ENCODE assay signal across 26 mouse cellular contexts in genomic region chr13:60504196-60504595, GRCm38 (mm10).
DNase-seq lines count a peak whose midpoint lies in the region; ATAC-seq and TF ChIP-seq lines count a peak whose summit lies in the region.
"Had no signal": no experiment of that assay in that cellular context is flagged by ENCODE, and none has a peak within 500 bp of the region (broad histone marks: within the 10 kb centered on the region; RNA-seq: fewer than 3 reads in every experiment).

No protein-coding gene starts in this region.

- H3K36me3 ChIP-seq in forebrain, embryonic 15.5 days: no peaks in the 10 kb centered on the region
- no peaks in the 10 kb centered on the region for H3K36me3 ChIP-seq in forebrain, embryonic 11.5 days (ENCODE audit: control insufficient read depth, insufficient read depth, low read length)
- no peaks in the 10 kb centered on the region for H3K36me3 ChIP-seq in lung, embryonic 14.5 days (ENCODE audit: insufficient read depth)
- H3K36me3 ChIP-seq: embryonic facial prominence, embryonic 12.5 days; embryonic facial prominence, embryonic 15.5 days; heart, embryonic 12.5 days; heart, embryonic 15.5 days; hindbrain, embryonic 10.5 days had no signal

- no peak overlapping the region for H3K4me3 ChIP-seq in forebrain, embryonic 15.5 days
- no peak overlapping the region for H3K4me3 ChIP-seq in forebrain, embryonic 11.5 days (ENCODE audit: low read depth, low read length)
- no peak overlapping the region for H3K4me3 ChIP-seq in lung, embryonic 14.5 days (ENCODE audit: low read depth, low read length)
- H3K4me3 ChIP-seq in lung, adult 2 months (replicated peaks; ENCODE audit: extremely low read depth, low read depth, low read length): no peak overlapping the region
- H3K4me3 ChIP-seq: embryonic facial prominence, embryonic 12.5 days; embryonic facial prominence, embryonic 15.5 days; forebrain, embryonic 13.5 days; heart, embryonic 12.5 days; heart, embryonic 15.5 days; hindbrain, embryonic 10.5 days had no signal

- TF ChIP-seq CTCF in lung, embryonic 14.5 days (IDR thresholded peaks at IDR 0.05; ENCODE audit: low read depth): no peak
- TF ChIP-seq CTCF in lung, adult 2 months (IDR thresholded peaks at IDR 0.05; ENCODE audit: insufficient read depth, low read length): no peak
- no peak for TF ChIP-seq CTCF in brain, embryonic 14.5 days (IDR thresholded peaks at IDR 0.05; ENCODE audit: borderline replicate concordance, extremely low read depth, insufficient read depth, insufficient read length)

- H3K27ac ChIP-seq in forebrain, embryonic 15.5 days (replicated peaks): no peak overlapping the region
- no peak overlapping the region for H3K27ac ChIP-seq in forebrain, embryonic 11.5 days (ENCODE audit: low read depth, low read length)
- H3K27ac ChIP-seq in lung, embryonic 14.5 days (ENCODE audit: low read depth): no peak overlapping the region
- H3K27ac ChIP-seq: embryonic facial prominence, embryonic 12.5 days; embryonic facial prominence, embryonic 15.5 days; forebrain, embryonic 13.5 days; heart, embryonic 15.5 days; hindbrain, embryonic 10.5 days; hindbrain, embryonic 14.5 days; hindbrain, postnatal 0 days had no signal

- no peaks in the 10 kb centered on the region for H3K27me3 ChIP-seq in forebrain, embryonic 15.5 days
- H3K27me3 ChIP-seq in forebrain, embryonic 11.5 days (ENCODE audit: control insufficient read depth, insufficient read depth, low read length): no peaks in the 10 kb centered on the region
- no peaks in the 10 kb centered on the region for H3K27me3 ChIP-seq in lung, embryonic 14.5 days (ENCODE audit: insufficient read depth, low read length)
- H3K27me3 ChIP-seq: embryonic facial prominence, embryonic 12.5 days; embryonic facial prominence, embryonic 15.5 days; forebrain, embryonic 13.5 days; heart, embryonic 12.5 days; heart, embryonic 15.5 days had no signal

- ATAC-seq in forebrain, embryonic 15.5 days (replicated peaks): 0 out of 2 replicates have a peak, but pooled peaks have one; percentile 35
- ATAC-seq in forebrain, embryonic 11.5 days (replicated peaks; ENCODE audit: low FRiP score): no peak
- ATAC-seq in lung, embryonic 14.5 days (ENCODE audit: insufficient read depth): peak; percentile 64; the same call in 1 of the 2 replicates
- ATAC-seq: activated CD4-positive, CD25-positive, alpha-beta regulatory T cell, adult 4 months; forebrain, embryonic 13.5 days; hindbrain, postnatal 0 days; inflammation-experienced regulatory T-cells, adult 6 months had no signal

- intact Hi-C loops in gastrocnemius, postnatal 36 days (cut with DNase I): no loop called here

- no peaks in the 10 kb centered on the region for H3K4me1 ChIP-seq in forebrain, embryonic 15.5 days
- H3K4me1 ChIP-seq in forebrain, embryonic 11.5 days (replicated peaks; ENCODE audit: control insufficient read depth, insufficient read depth, low read length): no peaks in the 10 kb centered on the region
- H3K4me1 ChIP-seq in lung, embryonic 14.5 days (ENCODE audit: insufficient read depth): no peaks in the 10 kb centered on the region
- H3K4me1 ChIP-seq in lung, adult 2 months (ENCODE audit: control insufficient read depth, insufficient read depth, low read length): peaks cover 5% of the 10 kb centered on the region
- H3K4me1 ChIP-seq: embryonic facial prominence, embryonic 15.5 days; forebrain, embryonic 13.5 days; heart, embryonic 12.5 days; heart, embryonic 15.5 days; hindbrain, embryonic 10.5 days had no signal

- H3K4me2 ChIP-seq in forebrain, embryonic 15.5 days (replicated peaks): no peak overlapping the region
- H3K4me2 ChIP-seq in forebrain, embryonic 11.5 days (ENCODE audit: low read depth, low read length, severe bottlenecking): no peak overlapping the region
- H3K4me2 ChIP-seq in lung, embryonic 14.5 days: no peak overlapping the region
- H3K4me2 ChIP-seq: embryonic facial prominence, embryonic 12.5 days; embryonic facial prominence, embryonic 15.5 days; forebrain, embryonic 13.5 days; heart, embryonic 12.5 days; heart, embryonic 15.5 days; hindbrain, embryonic 14.5 days had no signal

- no peak for DNase-seq in forebrain, embryonic 11.5 days (ENCODE audit: low spot score)
- peak; percentile 53 for DNase-seq in lung, embryonic 14.5 days
- no peak for DNase-seq in lung, adult 2 months
- peak; percentile 17 for DNase-seq in brain, embryonic 14.5 days (ENCODE audit: low read depth)
- peak; percentile 28 for DNase-seq in lung, postnatal 25 days (ENCODE audit: low spot score)
- DNase-seq in layer of hippocampus, postnatal 14 days (ENCODE audit: low spot score in 2 of 2): no peak
- no peak for DNase-seq in gastrocnemius, postnatal 36 days
- DNase-seq: adrenal gland, adult 8-10 months; adrenal gland, postnatal 25 days; cerebellum, adult 18-20 months; cerebellum, adult 9-10 months; cerebellum, postnatal 14 days; gastrocnemius, postnatal 25 days; heart, postnatal 10 days; heart, postnatal 36 days had no signal

- TF ChIP-seq POLR2A in lung, adult 2 months (IDR thresholded peaks at IDR 0.05; ENCODE audit: borderline replicate concordance, extremely low read depth, low read depth, low read length): no peak
- no peak for TF ChIP-seq POLR2A in brain, embryonic 14.5 days (IDR thresholded peaks at IDR 0.05; ENCODE audit: borderline replicate concordance, extremely low read depth, insufficient read depth, insufficient read length, poor library complexity, severe bottlenecking)

- no peaks in the 10 kb centered on the region for H3K9me3 ChIP-seq in forebrain, embryonic 15.5 days
- no peaks in the 10 kb centered on the region for H3K9me3 ChIP-seq in forebrain, embryonic 11.5 days (ENCODE audit: control insufficient read depth, low read length)
- no peaks in the 10 kb centered on the region; the same call in 1 of the 2 replicates for H3K9me3 ChIP-seq in lung, embryonic 14.5 days (ENCODE audit: low read depth, low read length)
- H3K9me3 ChIP-seq: embryonic facial prominence, embryonic 12.5 days; embryonic facial prominence, embryonic 15.5 days; forebrain, embryonic 13.5 days; heart, embryonic 15.5 days; hindbrain, embryonic 10.5 days had no signal

- H3K9ac ChIP-seq in forebrain, embryonic 15.5 days (replicated peaks): no peak overlapping the region
- no peak overlapping the region for H3K9ac ChIP-seq in forebrain, embryonic 11.5 days (ENCODE audit: low read length)
- H3K9ac ChIP-seq in lung, embryonic 14.5 days: no peak overlapping the region
- H3K9ac ChIP-seq: embryonic facial prominence, embryonic 12.5 days; embryonic facial prominence, embryonic 15.5 days; forebrain, embryonic 13.5 days; heart, embryonic 12.5 days; heart, embryonic 15.5 days; hindbrain, embryonic 14.5 days had no signal

- 78% methylated on average over 2 of the region's 2 CpGs for WGBS in forebrain, embryonic 15.5 days
- WGBS in forebrain, embryonic 11.5 days: 88% methylated on average over 2 of the region's 2 CpGs
- WGBS in lung, embryonic 14.5 days: 36% methylated on average over 2 of the region's 2 CpGs
- WGBS in lung, adult 2 months: 51% methylated on average over 2 of the region's 2 CpGs

Comparison
In these comparisons a context has a peak if more than half of its experiments do, and no peak if none do; other contexts are left out.
1. DNase-seq: peak in lung, embryonic 14.5 days (single experiment), brain, embryonic 14.5 days (single experiment) and lung, postnatal 25 days (single experiment); none in forebrain, embryonic 11.5 days (single experiment), lung, adult 2 months (single experiment), layer of hippocampus, postnatal 14 days (0 of 2) and gastrocnemius, postnatal 36 days (0 of 2).